Mouse (Mus musculus): ENCODE measurements around the gene Ppp1r13l.

The Ppp1r13l gene

GRCm38 (mm10) chr7:19365376-19365775, 5.8 kb downstream of the Ppp1r13l start:
- no peak for DNase-seq (ENCODE audit: low spot score in 2 of 2)

DNA sequence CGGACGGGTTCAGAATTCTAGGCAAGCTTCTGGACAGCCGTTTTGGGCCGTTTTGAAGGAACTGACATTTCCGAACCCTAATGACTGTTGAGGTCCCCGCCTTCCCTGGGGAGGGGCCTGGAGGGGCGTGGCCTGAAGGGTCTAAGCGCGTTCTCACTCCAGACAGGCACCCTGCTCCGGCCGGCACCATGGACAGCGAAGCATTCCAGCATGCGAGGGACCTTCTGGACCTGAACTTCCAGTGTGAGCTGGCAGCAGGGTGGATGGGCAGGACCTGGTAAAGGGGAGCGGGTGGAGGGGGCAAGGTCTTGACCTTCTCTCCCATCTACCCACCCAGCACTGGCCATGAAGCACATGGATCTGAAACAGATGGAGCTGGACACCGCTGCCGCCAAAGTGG, 8.8 kb downstream of the Ppp1r13l start:
- peak in 1 of 2 experiments; percentile 47 for DNase-seq (ENCODE audit: low spot score in 2 of 2)

DNA sequence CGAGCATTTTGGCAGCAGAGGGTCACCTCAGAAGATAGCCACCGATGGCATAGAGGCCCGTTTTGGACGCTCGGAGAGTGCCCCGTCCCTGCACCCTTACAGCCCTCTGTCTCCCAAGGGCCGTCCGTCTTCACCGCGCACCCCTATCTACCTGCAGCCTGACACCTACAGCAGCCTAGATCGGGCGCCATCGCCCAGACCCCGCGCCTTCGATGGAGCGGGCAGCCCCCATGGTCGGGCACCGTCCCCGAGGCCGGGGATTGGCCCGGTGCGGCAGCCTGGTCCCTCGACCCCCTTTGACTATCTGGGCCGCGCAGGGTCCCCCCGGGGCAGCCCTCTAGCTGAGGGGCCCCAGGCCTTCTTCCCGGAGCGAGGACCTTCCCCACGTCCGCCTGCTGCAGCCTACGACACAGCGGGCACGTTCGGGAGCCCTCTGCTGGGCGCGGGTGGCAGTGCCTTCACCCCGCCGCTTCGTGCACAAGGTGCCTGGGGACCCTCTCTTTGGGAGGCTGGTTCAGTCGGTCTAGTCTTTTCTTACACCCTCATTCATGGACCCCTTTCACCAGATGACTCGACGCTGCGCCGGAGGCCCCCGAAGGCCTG, 10.4 kb downstream of the Ppp1r13l start:
- DNase-seq (ENCODE audit: low spot score in 2 of 2): peak; percentile 54 to 76

DNA sequence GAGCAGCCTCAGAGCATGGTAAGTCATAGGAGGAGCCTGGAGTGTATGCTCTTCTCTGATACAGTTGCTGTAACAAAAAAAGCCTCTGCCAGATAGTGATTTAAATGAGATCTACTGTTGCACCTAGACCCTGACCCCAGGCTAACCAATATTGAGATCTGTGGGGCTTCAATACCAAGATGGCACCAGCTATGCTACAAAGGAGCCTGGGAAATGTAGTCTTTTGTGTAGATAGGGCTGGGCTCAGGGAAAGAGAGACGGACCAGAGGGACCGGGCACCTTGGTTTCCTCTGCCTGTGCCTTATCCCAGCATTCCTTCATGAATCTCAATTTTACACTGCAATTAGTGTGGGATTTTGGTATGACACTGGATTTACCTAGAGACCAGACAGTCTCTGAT, 13.8 kb downstream of the Ppp1r13l start:
- no peak for DNase-seq (ENCODE audit: low spot score in 2 of 2)

DNA sequence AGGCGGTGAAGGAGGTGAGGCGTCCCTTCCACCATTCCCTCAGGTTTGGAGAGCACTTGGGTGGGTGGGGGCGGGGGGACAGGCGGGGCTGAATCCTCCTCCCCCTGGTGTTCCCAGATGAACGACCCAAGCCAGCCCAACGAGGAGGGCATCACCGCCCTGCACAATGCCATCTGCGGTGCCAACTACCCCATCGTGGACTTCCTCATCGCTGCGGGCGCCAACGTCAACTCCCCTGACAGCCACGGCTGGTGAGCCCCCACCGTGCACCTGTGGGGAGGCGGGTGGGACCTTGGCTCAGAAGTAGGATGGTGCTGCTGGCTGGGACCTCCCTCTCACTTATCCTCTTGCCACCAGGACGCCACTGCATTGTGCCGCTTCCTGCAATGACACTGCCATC, 15.8 kb downstream of the Ppp1r13l start:
- no peak for DNase-seq (ENCODE audit: low spot score in 2 of 2)

GRCm38 (mm10) chr7:19376019-19376418, 16.5 kb downstream of the Ppp1r13l start:
- DNase-seq (ENCODE audit: low spot score in 2 of 2): no peak

DNA sequence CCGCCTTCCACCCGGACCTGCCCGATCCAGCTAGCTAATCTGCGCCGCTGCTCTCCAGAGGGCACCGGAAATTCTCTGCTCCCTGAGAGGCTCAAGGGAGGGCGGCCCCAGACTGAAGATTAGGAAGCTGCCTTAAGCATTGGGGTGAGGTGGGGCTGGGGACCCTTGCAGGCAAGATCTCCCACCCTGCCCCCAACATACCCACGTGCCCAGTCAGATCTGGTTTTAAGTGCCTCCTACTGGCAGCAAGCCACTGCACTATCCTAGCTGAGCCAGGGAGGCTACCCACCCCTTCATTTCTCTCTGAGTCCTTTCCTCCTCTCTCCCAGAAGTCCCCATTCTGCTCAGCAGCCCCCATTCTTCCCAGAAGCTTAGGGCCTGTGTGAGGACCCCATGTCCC, 18.5 kb downstream of the Ppp1r13l start:
- DNase-seq (ENCODE audit: low spot score in 2 of 2): no peak

GRCm38 (mm10) chr7:19381377-19382165, 22.0 kb downstream of the Ppp1r13l start, which contains the start of gene Ercc2:
Gene Ercc2, plus strand, starts transcription at chr7:19382010.
- DNase-seq (ENCODE audit: low spot score in 2 of 2): peak; percentile 96 to 99

DNA sequence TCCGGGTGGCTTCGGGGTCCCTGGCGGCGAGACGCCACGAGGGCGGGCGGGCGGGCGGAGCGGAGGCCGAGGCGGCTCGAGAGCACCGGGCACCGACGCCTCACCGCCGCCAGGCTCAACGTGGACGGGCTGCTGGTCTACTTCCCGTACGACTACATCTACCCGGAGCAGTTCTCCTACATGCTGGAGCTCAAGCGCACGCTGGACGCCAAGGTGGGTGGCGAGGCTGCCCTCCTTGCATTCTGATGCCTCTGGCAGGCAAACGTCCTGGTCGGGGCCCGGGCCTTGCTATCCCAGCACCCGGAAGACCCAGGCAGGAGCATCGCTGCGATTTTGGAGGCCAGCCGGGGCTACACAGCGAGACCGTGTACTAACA, 22.6 kb downstream of the Ppp1r13l start:
- DNase-seq (ENCODE audit: low spot score in 2 of 2): no peak

- no peak for DNase-seq (ENCODE audit: low spot score in 2 of 2)
These were observed 24.2 kb downstream of the Ppp1r13l start for GRCm38 (mm10) chr7:19383708-19384107.

- no peak for DNase-seq (ENCODE audit: low spot score in 2 of 2)
These were observed 29.3 kb downstream of the Ppp1r13l start for GRCm38 (mm10) chr7:19388699-19389413.

- DNase-seq (ENCODE audit: low spot score in 2 of 2): no peak
These were observed 34.9 kb downstream of the Ppp1r13l start for GRCm38 (mm10) chr7:19394484-19394883.

DNA sequence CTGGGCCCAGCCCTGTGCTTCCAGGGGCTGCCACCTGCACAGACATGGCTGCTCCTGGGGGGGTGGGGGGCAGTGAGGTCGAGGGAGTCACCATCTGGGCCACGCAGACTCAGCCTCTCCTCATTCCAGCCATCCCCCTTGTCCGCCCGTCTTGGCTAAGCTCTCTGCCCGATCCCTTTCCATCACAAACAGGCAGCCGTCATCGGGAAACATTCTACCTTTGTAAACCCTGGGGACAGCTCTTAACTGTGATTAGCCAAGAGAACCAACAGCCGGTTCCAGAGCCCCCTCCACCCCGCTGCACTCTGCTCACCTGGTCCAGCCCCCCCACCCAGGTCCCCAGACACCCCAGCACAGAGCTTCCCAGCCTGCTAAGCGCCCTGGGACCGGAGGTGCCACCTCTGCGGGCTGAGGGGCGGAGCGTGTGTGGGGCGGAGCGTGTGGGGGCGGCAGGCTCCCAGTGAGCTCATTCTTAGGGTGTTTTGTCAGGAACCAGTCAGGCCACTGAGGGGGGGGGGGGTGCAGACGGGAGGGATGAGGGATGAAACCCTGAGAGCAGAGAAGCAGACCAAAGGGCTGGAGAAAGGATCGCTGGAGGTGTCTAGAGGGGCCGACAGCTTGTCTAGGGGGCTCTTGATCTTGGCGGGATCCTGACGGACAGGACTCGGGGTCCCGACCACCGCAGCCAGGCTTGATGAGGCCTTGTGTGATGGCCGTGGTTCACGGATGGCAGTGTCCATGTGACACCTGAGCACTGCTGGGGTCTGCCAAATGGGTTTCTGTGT, 40.1 kb downstream of the Ppp1r13l start:
- DNase-seq (ENCODE audit: low spot score in 2 of 2): peak in 1 of 2 experiments; percentile 55

- no peak for DNase-seq (ENCODE audit: low spot score in 2 of 2)
These were observed 41.4 kb downstream of the Ppp1r13l start for GRCm38 (mm10) chr7:19400946-19401345.

GRCm38 (mm10) chr7:19402535-19403112, 43.1 kb downstream of the Ppp1r13l start:
- DNase-seq (ENCODE audit: low spot score in 2 of 2): no peak

- peak; percentile 32 to 81 for DNase-seq (ENCODE audit: low spot score in 2 of 2)
These were observed 44.3 kb downstream of the Ppp1r13l start, which contains the start of gene Klc3 for GRCm38 (mm10) chr7:19403731-19404296. Gene Klc3, minus strand, starts transcription at chr7:19404104.

DNA sequence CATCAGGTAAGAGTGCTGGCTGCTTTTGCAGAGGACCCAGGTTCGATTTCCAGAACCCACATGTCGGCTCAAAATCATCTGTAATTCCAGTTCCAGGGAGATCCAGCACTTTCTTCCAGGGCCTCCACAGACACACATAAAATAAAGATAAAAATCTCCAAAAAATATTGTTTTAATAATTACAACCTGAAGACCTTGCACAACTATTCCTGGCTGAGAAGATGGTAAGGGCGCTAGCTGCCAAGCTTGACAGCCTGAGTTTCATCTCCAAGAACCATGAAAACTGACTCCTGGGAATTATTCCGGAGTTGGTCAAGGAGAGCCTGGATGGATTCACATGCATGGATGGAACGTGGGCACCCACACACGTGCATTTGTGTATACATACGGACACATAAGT, 44.9 kb downstream of the Ppp1r13l start, which contains the start of gene Ckm:
Ckm (plus strand) TSS at position 301 of the 400 bp plus-strand sequence.
- DNase-seq (ENCODE audit: low spot score in 2 of 2): no peak

- DNase-seq (ENCODE audit: low spot score in 2 of 2): peak; percentile 82 to 90
These were observed 45.9 kb downstream of the Ppp1r13l start for GRCm38 (mm10) chr7:19405417-19405816.

- DNase-seq (ENCODE audit: low spot score in 2 of 2): no peak
These were observed 50.2 kb downstream of the Ppp1r13l start for GRCm38 (mm10) chr7:19409753-19410152.

DNA sequence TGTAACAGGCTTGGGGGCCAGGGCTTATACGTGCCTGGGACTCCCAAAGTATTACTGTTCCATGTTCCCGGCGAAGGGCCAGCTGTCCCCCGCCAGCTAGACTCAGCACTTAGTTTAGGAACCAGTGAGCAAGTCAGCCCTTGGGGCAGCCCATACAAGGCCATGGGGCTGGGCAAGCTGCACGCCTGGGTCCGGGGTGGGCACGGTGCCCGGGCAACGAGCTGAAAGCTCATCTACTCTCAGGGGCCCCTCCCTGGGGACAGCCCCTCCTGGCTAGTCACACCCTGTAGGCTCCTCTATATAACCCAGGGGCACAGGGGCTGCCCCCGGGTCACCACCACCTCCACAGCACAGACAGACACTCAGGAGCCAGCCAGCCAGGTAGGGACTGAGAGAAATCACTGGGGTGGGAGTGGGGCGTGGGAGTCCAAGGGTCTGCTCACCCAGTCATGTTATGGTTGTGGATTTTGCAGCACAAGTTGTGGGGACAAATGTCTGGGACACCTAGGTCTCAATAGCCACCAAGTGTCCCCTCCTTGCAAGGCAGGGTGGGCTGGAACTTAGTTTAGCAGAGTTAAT, 51.3 kb downstream of the Ppp1r13l start:
- no peak for DNase-seq (ENCODE audit: low spot score in 2 of 2)

GRCm38 (mm10) chr7:19411783-19412182, 52.2 kb downstream of the Ppp1r13l start:
- DNase-seq (ENCODE audit: low spot score in 2 of 2): no peak
